Mouse (Mus musculus) myocyte (in vitro differentiated cells): ENCODE data around the gene Spata16. TPM values are rescaled to one million over a fixed set of nuclear protein-coding genes. Genes with fewer than 3 reads are reported as not detected.

Experiments used
- H3K27me3 ChIP-seq: one replicate; pipeline ENCODE4 v1.6.1; 2011; ENCODE audit not compliant: control insufficient read depth, insufficient read depth, insufficient read length
- H3K36me3 ChIP-seq: one replicate; pipeline ENCODE4 v1.6.1; 2011; ENCODE audit not compliant: control insufficient read depth, insufficient read depth
- H3K4me2 ChIP-seq: one replicate; pipeline ENCODE4 v1.6.1; 2011; ENCODE audit warnings: low read depth, control low read depth
- H3K4me3 ChIP-seq: one replicate; pipeline ENCODE4 v1.5.1; 2011; ENCODE audit warnings: mild to moderate bottlenecking, control low read depth, moderate library complexity
- H3K79me2 ChIP-seq: one replicate; pipeline ENCODE4 v1.6.1; 2011; ENCODE audit not compliant: control insufficient read depth, insufficient read depth
- H3ac ChIP-seq: one replicate; pipeline ENCODE4 v1.6.1; 2011; ENCODE audit not compliant: control insufficient read depth, insufficient read length
- CEBPB ChIP-seq: IDR thresholded peaks from 2 replicates; pipeline ENCODE4 v1.6.1; 2011; ENCODE audit warnings: mild to moderate bottlenecking, moderate library complexity; ENCODE audit not compliant: poor library complexity, insufficient read depth, severe bottlenecking
- E2F4 ChIP-seq: IDR thresholded peaks from one replicate; pipeline ENCODE4 v1.6.1; 2011; ENCODE audit warnings: mild to moderate bottlenecking, control low read depth, moderate library complexity; ENCODE audit not compliant: insufficient read depth
- MAX ChIP-seq: IDR thresholded peaks from one replicate; pipeline ENCODE4 v1.6.1; 2011; ENCODE audit warnings: low read depth, mild to moderate bottlenecking, control low read depth
- MYOD1 ChIP-seq, 3 experiments: IDR thresholded peaks; one replicate each; pipeline ENCODE4 v1.6.1; 2011; ENCODE audit warnings: control low read depth in 2 of 3, low read depth in 2 of 3, mild to moderate bottlenecking in 2 of 3, moderate library complexity in 1 of 3; ENCODE audit not compliant: insufficient read length in 2 of 3, control insufficient read depth in 1 of 3
- MYOG ChIP-seq, 3 experiments: IDR thresholded peaks; one replicate each; pipeline ENCODE4 v1.6.1; 2011; ENCODE audit warnings: control low read depth in 2 of 3, low read depth in 2 of 3, mild to moderate bottlenecking in 2 of 3; ENCODE audit not compliant: insufficient read length in 2 of 3, control insufficient read depth in 1 of 3, insufficient read depth in 1 of 3
- POLR2A ChIP-seq: IDR thresholded peaks from one replicate; pipeline ENCODE4 v1.6.1; 2011; ENCODE audit warnings: low read depth, mild to moderate bottlenecking, control low read depth, moderate library complexity; ENCODE audit not compliant: insufficient read length
- POLR2AphosphoS2 ChIP-seq: IDR thresholded peaks from one replicate; pipeline ENCODE4 v1.6.1; 2011; ENCODE audit warnings: low read depth, control low read depth; ENCODE audit not compliant: insufficient read length
- REST ChIP-seq: IDR thresholded peaks from one replicate; pipeline ENCODE4 v1.6.1; 2011; ENCODE audit warnings: mild to moderate bottlenecking, control low read depth, moderate library complexity; ENCODE audit not compliant: insufficient read depth, insufficient read length
- SRF ChIP-seq: IDR thresholded peaks from one replicate; pipeline ENCODE4 v1.6.1; 2011; ENCODE audit warnings: low read depth; ENCODE audit not compliant: control insufficient read depth, insufficient read length
- TCF12 ChIP-seq: IDR thresholded peaks from one replicate; pipeline ENCODE4 v1.6.1; 2011; ENCODE audit warnings: mild to moderate bottlenecking, control low read depth; ENCODE audit not compliant: poor library complexity, insufficient read depth, severe bottlenecking
- TCF3 ChIP-seq: IDR thresholded peaks from one replicate; pipeline ENCODE4 v1.6.1; 2011; ENCODE audit warnings: low read depth, control low read depth; ENCODE audit not compliant: insufficient read length
- USF1 ChIP-seq: IDR thresholded peaks from one replicate; pipeline ENCODE4 v1.6.1; 2011; ENCODE audit warnings: low read depth, mild to moderate bottlenecking, control low read depth, moderate library complexity
- polyA plus RNA-seq: library from polyadenylated mRNA; unstranded; fragments of >200 nt; fragmentation: generic; extraction: Trizol; gene quantifications from one replicate; pipeline ENCODE4 v1.2.1, GENCODE M21; 2012; ENCODE audit warnings: missing spikeins

The Spata16 gene
- polyA plus RNA-seq, 1 experiment: not detected

DNA sequence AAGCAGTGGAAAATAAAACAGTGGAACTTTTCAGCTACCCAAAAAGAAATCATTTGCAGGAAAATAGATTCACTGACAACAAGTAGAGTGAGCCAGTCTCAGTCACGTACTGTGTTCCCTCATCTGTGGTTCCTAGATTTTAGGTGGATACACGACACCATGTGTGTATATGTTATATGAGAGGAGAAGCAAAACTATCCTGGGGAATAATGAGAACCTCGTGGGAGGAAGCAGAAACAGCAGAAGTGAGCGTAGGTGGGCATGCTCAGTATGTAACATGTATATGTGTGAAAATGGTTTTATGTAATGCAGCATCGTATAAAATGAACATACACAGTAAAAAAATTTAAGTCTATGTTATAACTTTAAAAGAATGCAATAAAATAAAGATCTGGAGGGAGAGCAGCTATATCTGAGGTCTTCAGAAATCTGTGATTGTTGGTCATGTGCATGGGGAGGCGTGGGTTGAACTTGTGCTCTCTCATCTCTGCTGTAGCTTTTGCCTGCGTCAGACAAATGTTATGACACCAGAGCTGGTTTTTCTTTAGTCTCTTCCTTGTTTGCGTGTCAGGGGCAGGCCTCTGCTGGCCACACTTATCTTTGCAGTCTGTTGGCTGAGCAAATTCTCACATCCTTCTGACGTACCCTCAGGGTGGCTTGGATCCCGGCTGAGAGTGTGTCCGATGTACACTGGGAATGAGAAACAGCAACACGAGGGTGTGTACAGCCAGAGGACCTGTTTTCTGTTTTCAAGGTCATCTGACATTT, 156.1 kb downstream of the Spata16 start:
- TF ChIP-seq USF1 (no peak), TCF12 (no peak), MYOD1 (IDR thresholded peaks at IDR 0.05; ENCODE audit: control insufficient read depth in 1 of 3, insufficient read length in 2 of 3, low read depth in 2 of 3) (no peak), MAX (no peak), POLR2AphosphoS2 (no peak), TCF3 (no peak), REST (no peak), POLR2A (no peak), CEBPB (no peak), SRF (no peak), E2F4 (no peak), MYOG (IDR thresholded peaks at IDR 0.05; ENCODE audit: control insufficient read depth in 1 of 3, insufficient read depth in 1 of 3, insufficient read length in 2 of 3, low read depth in 2 of 3) (no peak)

DNA sequence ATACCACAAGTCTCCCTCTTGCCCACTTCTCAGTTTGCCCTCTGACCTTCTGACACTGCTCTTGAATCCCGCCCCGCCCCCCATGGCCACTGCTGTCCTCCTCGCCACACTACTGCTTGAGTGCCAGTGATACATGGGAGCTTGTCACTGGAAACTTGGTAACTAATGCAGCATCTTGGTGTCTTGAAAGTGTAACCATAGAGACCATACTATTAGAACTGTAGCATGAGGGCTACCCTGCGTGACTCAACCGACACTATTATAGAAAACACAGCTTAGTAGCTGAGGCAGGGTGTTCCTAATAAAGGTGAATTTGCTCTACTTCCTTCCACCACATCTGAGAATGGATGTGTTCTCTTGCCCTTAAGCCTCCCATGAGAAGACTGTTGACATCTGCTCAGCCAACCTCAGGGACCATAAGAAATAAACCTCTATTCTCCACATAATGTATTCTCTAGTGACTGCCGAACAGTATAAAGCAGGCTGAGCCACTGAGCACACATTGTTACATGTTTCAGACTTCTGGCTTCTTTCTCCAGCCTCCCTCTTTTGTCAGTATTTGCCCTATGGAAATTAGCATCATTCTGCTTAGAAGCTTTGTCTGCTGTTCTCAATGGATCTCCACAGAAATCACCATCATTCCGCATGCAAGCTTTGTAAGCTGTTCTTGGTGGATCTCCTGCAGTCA, 158.6 kb downstream of the Spata16 start:
- no peak overlapping the region for H3K4me3 ChIP-seq
- no peaks in the 10 kb centered on the region for H3K36me3 ChIP-seq
- TF ChIP-seq POLR2AphosphoS2 (no peak), E2F4 (no peak), USF1 (no peak), REST (no peak), CEBPB (no peak), MYOG (IDR thresholded peaks at IDR 0.05; ENCODE audit: control insufficient read depth in 1 of 3, insufficient read depth in 1 of 3, insufficient read length in 2 of 3, low read depth in 2 of 3) (no peak), MYOD1 (IDR thresholded peaks at IDR 0.05; ENCODE audit: control insufficient read depth in 1 of 3, insufficient read length in 2 of 3, low read depth in 2 of 3) (no peak), MAX (no peak), TCF3 (no peak), POLR2A (no peak), TCF12 (no peak), SRF (no peak)
- no peak overlapping the region for H3K4me2 ChIP-seq
- no peaks in the 10 kb centered on the region for H3K27me3 ChIP-seq
- H3K79me2 ChIP-seq: no peaks in the 10 kb centered on the region
- no peak overlapping the region for H3ac ChIP-seq

More for the DNA sequence above, 156.1 kb downstream of the Spata16 start:
- Histone ChIP-seq H3K79me2 (no peaks in the 10 kb centered on the region), H3K4me3 (no peak overlapping the region), H3ac (no peak overlapping the region), H3K4me2 (no peak overlapping the region), H3K27me3 (no peaks in the 10 kb centered on the region), H3K36me3 (no peaks in the 10 kb centered on the region)

DNA sequence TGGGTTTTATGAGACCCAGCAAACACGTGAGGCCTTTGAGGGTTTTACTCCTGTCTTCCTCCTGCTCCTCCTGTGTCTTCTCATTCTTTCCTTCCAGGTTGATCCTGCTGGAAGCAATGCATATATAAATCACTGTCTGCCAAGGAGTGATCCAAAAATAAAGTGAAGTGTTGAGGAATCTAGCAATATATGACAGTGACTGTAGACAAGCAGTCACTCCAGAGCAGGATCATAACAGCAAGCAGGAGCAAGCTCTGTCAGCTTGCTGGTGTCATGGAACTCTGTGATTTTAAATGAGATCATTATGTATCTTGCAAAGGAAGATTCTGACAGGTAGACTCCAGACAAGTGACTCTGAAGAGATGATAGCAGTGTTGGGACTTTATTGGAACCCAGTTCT, 159.5 kb downstream of the Spata16 start:
- Histone ChIP-seq H3ac (no peak overlapping the region), H3K4me3 (no peak overlapping the region), H3K27me3 (no peaks in the 10 kb centered on the region), H3K36me3 (no peaks in the 10 kb centered on the region), H3K79me2 (no peaks in the 10 kb centered on the region), H3K4me2 (no peak overlapping the region)
- TF ChIP-seq SRF: no peak

DNA sequence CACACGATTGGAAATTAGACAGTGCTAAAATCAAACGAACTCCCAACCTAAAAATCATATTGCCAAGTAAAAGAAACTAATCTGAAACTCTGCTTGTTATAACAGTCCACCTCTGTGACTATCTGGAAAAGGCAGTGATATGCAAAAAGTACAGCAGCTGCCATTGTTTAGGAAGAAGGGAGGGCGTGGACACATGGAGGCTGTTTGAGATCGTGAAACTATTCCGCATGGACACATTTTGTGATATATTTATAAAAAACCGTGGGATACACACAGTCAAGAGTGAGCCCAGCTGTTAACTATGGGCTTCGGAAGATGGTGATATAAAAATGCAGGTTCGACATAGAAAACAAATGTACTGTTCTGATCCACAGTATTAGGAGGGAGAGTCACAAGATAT, 176.9 kb downstream of the Spata16 start:
- Histone ChIP-seq H3K79me2 (no peaks in the 10 kb centered on the region), H3ac (no peak overlapping the region), H3K27me3 (no peaks in the 10 kb centered on the region), H3K36me3 (no peaks in the 10 kb centered on the region), H3K4me2 (no peak overlapping the region), H3K4me3 (no peak overlapping the region)
- TF ChIP-seq MYOD1 (IDR thresholded peaks at IDR 0.05; ENCODE audit: control insufficient read depth in 1 of 3, insufficient read length in 2 of 3, low read depth in 2 of 3) (no peak), MAX (no peak), SRF (no peak), REST (no peak), POLR2AphosphoS2 (no peak), USF1 (no peak), TCF3 (no peak), MYOG (IDR thresholded peaks at IDR 0.05; ENCODE audit: control insufficient read depth in 1 of 3, insufficient read depth in 1 of 3, insufficient read length in 2 of 3, low read depth in 2 of 3) (no peak), TCF12 (no peak), E2F4 (no peak), CEBPB (no peak), POLR2A (no peak)
